Mouse (Mus musculus) effector memory CD4-positive, alpha-beta T cell, adult 5 months (primary cell): ENCODE results near the gene Fopnl. TPM values are rescaled to one million over a fixed set of nuclear protein-coding genes. Genes with fewer than 3 reads are reported as not detected.

ENCODE experiments used
- polyA plus RNA-seq: library from polyadenylated mRNA; unstranded; fragments of 100-300 nt; shearing (Covaris generic); gene quantifications from one replicate; pipeline ENCODE4 v1.2.1, GENCODE M21; 2017

Fopnl gene
- polyA plus RNA-seq: 64.7 TPM

GRCm38 (mm10) chr16:14316884-14317876 lies at the start of gene Fopnl:
TSS of gene Fopnl (minus strand) at chr16:14317405.

GRCm38 (mm10) chr16:14361362-14362098 lies 44.3 kb upstream of the Fopnl start, which contains the start of gene Abcc1:
TSS of gene Abcc1 (plus strand) at chr16:14361558.

GRCm38 (mm10) chr16:14291223-14291622 lies 26.0 kb downstream of the Fopnl start, which contains the start of gene Myh11:
TSS of gene Myh11 (minus strand) at chr16:14291372.

Other genes starting within 250 kb of the Fopnl start
- 44.1 TPM for gene Nde1, start 154.1 kb downstream of the Fopnl start, polyA plus RNA-seq
- gene Marf1, start 154.1 kb downstream of the Fopnl start, polyA plus RNA-seq: 6.5 TPM
- gene Myh11, start 26.0 kb downstream of the Fopnl start, polyA plus RNA-seq: not detected
- 37.5 TPM for gene Abcc1, start 44.2 kb upstream of the Fopnl start, polyA plus RNA-seq
- not detected for gene A630010A05Rik, start 244.9 kb upstream of the Fopnl start, polyA plus RNA-seq